Mouse (Mus musculus): ENCODE results near the gene 4930590J08Rik.

The 4930590J08Rik gene

DNA sequence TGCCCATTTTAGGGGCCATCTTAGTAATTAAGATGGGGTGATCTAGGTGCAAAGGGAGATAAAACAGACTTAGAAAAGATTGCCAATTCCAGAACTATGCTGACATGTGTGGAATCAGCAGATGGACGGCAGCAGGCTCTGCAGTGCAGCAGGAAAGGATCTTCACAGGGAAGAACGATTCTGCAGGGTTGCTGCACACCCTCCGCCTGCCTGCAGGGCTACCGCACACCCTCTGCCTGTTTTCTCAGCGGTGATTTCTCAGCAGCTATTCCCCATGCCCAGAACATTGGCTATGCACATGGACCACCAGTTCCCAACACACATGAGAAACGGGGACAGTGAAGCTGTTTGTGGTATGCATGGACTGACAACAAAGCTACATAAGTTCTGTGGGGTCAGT lies 63.4 kb downstream of the 4930590J08Rik start:
- no peak for DNase-seq

DNA sequence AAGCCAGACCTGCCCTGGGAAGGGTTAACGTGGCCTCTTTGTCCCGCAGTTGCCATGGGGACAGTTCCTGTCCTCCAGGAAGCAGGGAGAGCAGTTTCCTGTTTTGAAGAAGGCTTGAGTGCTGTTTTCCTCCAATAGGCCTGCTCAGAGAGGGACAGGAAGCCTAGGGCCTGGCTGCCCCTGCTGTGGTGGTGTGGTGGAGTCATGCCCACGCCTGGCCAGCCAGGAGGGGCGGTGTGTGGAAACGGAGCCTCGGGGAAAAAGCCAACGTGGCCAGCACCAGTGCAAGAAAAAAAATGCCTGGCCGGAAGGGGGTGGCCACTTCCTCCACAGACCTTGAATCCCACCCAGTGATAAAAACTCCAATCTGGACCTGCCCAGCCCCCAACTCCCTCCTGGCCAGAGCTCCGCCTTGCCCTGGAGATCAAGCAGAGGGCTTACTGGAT lies 69.6 kb downstream of the 4930590J08Rik start:
- no peak for DNase-seq

DNA sequence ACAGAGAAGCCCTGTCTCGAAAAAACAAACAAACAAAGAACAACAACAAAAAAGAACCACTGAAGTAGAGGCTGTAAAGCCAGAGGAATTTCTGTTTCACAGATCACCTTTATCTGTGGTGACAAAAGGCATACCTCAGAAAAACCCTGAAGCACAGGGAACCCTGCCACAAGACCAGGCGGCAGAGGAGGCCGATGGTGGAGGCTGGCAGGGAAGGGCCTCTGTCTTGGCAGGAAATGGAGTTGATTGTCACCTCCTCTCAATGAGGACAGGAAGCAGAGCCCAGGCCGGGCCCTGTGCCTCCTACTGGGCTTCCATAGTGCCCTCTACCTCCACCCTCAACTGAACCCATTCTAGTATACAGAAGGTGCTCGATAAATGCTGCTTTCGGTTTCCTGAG lies 71.4 kb downstream of the 4930590J08Rik start:
- DNase-seq, result no peak

DNA sequence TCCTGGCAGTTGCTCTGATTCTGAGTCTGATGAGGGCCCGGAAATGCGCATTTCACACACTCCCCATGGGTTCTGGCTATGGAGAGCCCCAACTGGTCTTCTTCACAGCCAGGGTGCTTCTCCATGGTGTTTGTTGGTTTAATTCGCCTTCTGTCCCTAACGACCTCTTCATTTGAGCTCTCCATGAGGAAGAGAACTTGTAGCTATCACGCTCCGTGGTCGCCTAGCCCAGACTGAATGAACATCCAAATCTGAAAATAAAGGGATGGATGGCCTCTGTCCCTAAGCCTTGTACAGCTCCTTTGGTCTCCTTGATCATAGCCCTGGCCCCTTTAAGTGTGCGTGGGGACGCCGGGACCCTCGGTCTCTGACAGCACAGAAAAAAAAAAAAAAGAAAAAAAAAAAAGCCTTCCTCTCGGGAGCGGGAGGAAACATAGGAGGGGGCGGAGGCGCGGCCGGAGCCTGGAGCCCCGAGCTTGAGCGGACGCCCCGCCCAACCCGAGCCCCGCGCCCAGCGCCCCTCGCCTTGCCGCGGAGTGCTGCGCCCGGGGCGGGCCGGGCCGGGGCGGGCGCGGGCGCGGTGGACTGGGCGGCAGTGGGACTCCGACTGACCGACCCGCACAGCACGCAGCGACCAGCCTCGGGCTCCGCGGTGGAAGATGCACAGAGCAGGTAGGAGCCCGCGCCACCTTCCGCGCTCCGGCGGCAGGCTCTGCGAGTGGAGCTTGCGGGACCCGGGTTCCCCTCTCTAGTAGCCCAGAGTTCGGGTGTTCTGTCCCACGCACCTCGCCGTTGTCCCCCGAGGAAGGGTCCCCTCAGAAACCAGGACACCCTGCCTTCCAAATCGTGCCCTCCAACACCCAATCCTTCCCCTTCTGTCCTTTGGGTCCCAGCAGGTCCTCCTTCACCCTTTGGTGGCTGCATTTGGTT lies 76.0 kb downstream of the 4930590J08Rik start, which contains the start of gene Fgd5:
TSS of gene Fgd5 (plus strand) at position 508 of the 930 bp plus-strand sequence.
- no peak for DNase-seq

DNA sequence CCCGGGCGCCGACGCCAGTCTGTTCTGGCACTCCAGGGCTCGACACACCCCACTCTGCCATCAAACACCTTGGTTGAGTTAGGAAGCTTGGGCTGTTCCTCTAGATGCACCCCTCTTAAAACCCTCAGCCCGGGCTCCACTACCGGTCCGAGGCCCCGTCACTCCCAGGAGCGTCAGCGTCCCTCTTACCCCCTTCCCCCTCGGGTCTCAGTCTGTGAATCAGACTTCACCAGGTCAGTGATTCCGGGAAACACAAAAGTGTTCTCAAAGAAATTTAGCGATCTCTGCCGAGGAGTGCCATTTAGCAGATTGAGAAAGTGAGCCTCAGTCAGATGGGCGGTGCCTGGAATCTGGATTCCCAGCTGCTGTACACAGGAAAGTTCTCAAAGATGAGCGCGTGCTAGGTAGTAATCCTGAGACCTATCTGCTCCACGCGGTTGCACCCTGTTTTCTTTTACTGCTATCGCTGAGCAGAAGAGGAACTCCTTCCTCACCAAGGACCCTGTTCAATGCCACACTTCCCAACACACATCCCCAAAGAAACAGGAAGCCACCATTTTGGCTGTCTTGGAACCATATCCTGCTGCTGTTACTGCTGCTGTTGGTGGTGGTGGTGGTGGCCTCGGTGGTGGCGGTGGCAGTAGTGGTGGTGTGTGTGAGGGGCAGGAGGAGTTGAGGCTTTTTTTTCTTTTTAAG lies 76.8 kb downstream of the 4930590J08Rik start:
- DNase-seq, result no peak

DNA sequence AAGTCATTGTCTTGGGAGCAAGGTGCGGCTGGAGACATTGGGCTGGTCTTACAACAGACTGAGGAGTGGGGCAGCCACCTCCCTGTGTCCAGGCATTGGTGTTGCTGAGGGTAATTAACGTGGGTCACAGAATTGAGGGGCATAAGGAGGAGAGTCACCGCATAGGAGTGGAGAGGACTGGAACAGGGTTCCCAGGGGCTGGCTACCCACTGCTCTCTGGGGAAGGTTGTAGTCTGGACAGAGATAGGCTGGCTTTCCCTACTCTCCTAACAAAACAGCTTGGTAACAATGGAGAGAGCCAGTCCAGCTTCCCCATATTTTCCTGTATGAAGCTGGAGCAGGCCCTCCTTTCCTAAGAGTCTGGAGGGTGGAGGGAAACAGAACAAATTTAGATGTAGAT lies 77.4 kb downstream of the 4930590J08Rik start:
- DNase-seq, result no peak

DNA sequence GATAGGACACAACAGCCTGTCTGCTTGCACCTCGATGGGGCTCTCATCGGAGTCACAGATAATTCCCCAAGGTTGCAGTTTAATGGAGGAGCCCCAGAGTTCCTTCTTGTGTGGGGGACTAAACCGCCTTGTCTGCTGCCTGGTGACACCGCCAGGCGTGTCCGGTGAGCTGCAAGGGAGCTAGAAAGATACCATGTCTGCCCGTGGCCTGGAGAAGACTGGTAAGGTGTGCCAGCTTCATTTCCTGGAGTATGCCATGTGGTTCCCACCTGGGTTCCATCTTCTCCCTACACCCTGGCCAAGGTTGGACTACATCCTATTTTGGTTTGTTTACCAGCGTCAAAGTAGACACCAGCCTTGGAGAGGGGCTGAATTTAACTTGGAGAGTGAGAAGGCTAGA lies 87.5 kb downstream of the 4930590J08Rik start:
- no peak for DNase-seq

DNA sequence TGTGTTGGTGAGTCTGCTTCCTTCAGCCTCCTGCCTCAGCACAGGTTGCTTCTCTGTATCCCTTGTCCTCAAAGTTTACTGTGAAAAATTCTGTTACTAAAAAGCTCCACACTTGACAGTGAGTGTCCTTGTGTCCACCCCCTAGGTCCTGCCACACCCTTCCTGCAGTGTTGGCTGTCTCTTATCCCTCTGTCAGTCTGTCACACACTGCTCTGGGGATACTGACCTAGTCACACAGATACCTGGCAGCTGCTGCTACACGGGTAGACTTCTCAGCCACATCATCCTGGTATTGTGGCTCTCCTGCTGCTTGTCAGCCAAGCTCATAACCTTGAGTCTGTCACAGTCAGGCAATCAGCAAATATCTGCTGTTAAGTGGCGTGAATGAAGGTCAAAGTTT lies 90.2 kb downstream of the 4930590J08Rik start:
- DNase-seq, result no peak

DNA sequence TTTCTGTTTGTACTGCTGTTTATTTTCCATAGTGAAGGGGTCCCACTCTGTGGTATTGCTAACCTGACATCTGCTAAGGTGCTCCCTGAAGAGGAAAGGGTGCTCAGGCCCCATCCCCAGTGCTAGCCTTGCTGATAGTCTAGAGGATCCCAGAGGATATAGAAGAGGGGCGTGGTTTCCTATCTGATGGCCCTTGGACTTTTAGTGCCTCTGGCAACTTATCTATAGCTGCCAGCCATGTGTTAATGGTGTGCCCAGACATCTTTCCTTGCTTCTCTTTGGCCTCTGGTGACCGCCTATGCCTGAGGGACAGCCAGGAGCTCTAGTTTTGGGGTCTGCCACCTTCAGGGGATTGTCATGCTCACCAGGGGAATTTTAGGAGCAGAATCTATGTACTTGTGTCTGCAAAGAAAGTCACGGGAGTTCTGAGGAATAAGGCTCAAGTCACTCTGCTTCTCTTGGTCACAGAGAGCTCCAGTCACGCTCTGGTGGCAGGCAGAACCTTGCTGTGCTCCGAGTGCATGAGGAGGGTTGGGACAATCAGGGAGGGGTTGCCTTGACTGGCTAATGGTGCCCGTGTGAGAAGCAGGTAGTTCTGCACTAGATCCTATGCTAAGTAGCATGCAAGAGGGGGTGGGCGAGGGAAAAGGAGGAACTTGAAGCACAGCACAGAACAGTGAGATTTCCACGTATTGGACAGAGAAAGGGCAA lies 91.3 kb downstream of the 4930590J08Rik start:
- DNase-seq, result no peak

DNA sequence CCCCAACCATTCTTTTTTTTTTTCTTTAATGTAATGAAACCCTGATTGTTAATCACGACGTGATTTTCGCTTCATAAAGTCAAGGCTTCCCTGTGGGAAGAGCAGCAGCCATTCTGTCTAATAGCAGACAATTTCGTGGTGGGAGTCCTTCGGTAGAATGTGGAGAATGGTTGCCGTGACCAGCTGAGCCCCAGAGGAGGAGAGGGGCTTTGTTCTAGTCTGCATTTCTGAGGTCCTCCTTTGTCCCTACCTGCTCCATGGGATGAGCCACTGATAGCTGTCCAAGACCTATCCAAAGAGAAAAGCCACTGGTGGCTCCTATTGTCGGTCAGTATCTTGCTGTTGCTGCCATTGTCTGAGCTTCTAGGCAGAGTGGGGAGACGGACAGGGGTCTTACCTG lies 93.5 kb downstream of the 4930590J08Rik start:
- DNase-seq, result no peak
